Mouse (Mus musculus) thymus, postnatal 0 days (tissue): ENCODE data around the gene Ttc39b. TPM values are rescaled to one million over a fixed set of nuclear protein-coding genes. Genes with fewer than 3 reads are reported as not detected.

Source experiments
- DNase-seq: peaks from one replicate; pipeline ENCODE4 v3.0.0-alpha.2; 2015; ENCODE audit warnings: low spot score
- polyA plus RNA-seq: library from polyadenylated mRNA; unstranded; fragments of >200 nt; fragmentation: Nextera tagmentation; extraction: Ambion mirVana; gene quantifications from 2 replicates; pipeline ENCODE4 v1.2.1, GENCODE M21; 2015

Gene Ttc39b
- 2.4 and 2.6 TPM in 2 replicates for polyA plus RNA-seq

DNA sequence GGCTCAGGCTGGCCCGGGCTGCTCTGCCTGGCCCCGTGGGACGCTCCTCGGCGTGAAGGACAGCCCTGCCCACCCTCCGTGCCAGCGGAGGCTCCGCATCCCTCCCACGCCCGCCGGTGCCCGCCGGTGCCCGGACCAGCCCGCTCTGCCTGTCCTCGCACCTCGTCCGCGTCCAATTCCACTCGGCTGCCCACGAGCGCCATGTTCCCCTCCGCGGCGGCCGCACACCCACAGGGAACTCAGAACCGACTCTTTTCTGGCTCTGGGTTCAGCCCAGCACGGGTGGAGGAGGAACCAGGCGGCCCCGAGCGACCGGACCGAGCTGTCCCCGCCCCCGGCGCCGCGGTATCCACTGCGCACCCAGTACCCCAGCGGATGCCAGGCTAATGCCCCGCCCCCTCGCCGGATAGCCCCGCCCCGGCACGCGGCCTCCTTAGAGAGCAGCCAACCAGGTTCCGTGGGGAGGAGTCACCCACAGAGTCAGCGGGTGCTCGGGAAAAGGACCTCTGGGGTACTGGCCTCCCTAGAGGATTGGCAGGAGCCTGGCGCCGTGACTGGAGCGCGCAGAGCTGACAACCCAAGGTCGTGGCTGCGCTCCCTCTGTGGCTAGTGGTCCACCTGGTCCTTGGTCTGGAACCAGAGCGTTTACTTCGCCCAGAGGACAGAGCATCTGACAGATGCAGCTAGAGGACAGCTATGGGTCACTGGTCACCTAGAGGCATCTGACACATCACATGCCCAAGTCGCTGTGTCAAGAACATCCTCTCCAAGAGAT lies at the start of gene Ttc39b:
Gene Ttc39b, minus strand, starts transcription at position 346 of the 775 bp plus-strand sequence.
- peak; percentile 81 for DNase-seq

DNA sequence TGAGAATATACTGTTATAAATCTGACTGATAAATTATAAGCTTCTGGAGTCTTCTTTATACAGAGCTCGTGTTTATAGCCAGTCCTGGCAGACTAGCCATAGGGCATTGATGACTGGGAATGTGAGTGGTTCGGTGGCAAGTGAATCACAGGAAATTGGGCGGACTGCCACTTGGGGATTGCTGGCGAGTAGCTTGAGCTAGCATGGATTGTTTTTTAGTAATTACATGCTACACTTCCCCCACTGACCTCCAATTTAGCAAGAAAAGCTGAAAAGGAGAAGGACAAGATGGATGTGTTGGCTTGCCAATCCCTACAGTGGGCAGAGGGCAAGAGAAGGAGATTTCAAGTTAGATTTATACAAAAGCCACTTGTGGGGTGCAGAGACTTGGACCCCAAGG lies 49.3 kb upstream of the Ttc39b start:
- no peak for DNase-seq

DNA sequence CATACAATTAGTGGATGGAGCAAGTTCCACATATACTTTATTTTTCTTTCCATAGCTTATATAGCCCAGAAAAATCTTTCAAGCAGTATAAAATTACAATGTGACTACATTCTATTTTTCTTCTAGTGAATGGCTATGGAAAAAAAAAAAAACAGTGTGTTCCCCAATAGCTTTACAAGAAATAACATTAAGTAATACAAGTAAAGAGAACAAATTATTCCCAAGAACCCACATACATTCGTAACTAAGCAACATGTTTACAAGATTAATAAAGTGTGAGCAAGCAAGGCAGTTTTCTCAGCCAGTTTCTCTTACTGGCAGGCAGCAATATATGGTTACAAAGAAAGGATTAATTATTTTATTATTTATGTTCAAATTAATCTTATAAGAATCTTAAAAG lies 33.7 kb upstream of the Ttc39b start:
- DNase-seq: no peak

DNA sequence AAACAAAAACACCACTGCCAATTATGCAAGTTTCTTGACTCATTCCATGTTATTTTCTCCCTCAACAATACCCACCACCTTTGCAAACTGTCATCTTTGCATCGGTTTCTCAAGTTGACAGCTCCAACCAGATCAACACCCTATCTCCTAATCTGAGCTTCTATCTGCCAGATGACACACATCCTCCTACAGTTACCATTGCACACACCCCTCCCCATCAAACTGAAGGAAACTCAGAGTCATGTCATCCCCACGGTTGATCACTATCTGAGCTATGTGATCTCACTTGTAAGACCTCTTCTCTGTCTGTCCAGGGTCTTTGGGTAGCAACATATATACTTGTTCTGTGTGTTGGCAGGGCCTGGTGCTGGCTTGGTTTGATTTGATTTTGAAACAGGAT lies 30.7 kb upstream of the Ttc39b start:
- peak; percentile 12 for DNase-seq

DNA sequence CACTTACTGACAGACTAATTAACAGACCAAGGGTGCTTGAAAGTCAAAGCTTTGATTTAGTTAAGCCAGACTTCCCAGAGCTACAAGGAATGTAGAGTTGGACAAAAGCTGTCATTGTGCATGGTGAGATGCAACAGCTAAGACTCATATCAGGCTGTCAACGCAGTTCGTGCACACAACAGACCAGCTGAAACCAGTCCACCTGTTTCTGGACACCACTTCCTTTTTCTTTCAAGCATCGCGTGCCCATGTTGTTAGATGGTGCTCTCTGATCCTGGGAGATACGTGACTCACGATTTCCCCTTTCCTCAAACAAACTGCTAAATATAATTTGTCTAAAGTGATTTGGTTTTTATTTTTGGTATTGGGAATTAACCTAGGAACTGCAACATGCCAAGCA lies 29.9 kb upstream of the Ttc39b start:
- DNase-seq: peak; percentile 3

DNA sequence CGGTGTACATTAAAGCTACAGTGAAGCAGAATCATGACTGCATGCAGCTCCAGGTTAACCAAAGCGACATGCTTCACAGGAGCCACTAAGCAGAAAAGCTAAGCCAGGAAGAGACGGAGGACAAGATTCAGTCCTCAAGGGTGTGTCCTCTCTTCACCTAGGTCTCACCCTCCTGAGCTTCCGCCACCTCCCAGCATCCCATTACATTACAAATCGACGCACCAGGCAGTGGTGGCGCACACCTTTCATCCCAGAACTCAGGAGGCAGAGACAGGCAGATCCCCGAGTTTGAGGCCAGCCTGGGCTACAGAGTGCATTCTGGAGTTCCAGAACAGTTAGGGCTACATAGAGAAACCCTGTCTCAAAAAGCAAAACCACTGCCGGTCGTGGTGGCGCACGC lies 29.2 kb upstream of the Ttc39b start:
- no peak for DNase-seq

DNA sequence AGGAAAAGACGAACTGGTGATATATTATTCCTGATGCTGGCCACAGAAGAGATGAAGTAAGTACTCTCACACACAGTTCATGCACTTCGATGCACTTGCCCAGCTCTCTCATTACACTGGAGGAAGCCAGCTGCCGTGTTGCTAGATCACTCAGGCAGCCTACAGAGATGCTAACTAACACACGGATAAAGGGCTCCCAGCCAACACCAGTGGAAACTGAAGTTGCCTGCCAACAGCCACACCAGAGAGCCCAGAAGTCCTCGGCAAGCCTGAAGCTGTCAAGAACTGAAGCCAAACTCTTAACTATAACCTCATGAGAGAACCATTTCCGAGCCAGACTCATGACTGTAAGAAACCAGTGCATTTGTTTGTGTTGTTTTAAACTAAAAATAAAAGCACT lies 26.7 kb upstream of the Ttc39b start:
- no peak for DNase-seq

DNA sequence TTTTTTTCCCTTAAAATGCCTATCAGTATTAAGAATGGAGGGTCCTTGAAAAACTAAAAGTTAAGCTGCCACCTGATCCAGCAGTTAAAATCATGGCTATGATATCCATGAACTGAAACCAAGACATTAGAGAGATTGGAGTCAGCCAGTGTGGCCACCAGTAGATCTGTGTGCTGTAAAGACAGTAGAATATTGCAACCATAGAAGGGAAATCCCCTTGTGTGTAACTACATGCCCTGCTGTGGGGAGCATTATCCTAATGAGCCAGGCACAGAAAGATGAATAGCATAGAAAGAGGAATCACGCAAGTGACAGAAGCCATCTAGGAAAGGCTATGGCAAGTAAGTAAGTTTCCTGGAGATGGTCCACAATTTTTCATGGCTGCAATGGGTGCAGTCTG lies 24.9 kb upstream of the Ttc39b start:
- DNase-seq: no peak

DNA sequence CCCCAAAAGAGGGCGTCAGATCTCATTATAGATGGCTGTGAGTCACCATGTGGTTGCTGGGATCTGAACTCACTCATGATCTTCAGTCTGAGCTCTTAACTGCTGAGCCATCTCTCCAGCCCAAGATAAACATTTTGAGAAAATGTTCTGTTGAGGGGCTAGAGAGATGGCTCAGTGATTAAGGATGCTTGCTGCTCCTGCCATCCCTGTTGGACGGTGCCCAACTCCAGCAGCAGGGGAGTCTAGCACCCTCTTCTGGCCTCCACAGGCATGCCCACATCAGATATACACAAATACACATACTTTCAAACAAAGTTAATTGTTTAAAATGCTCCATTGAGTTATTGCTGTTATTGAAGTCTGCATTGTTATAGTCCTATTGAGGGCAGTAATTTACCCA lies 19.8 kb upstream of the Ttc39b start:
- DNase-seq: no peak

DNA sequence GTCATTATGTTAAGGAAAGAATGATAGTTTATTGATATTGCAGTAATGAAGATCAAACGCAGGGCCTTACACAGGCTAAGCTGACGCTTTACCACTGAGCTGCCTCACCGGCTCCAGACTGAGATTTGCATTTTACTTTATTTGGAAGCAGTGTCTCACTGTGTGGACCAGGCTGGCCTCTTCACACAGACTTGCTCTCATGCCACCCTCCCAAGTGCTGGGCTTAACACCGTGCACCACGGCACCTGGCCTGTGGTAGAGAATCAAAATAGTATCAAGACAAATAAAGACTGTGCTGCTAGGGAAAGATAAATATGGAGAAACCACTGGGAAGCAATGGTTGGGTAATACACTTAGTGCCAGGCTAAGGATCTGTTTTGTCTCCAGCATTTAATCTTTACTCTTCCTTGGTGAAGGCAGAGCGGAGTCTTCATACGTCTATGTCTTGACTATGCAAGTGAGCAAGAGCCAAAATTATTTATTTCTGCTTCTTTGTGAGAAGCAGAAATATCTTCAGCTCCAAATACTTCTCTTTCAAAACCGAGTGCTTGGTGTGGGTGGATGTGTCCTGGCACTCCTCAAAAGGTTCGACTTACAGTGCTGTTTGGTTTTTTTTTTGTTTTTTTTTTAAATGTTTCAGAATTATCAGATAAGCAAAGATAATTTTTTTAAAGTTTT lies 19.2 kb upstream of the Ttc39b start:
- DNase-seq: no peak

DNA sequence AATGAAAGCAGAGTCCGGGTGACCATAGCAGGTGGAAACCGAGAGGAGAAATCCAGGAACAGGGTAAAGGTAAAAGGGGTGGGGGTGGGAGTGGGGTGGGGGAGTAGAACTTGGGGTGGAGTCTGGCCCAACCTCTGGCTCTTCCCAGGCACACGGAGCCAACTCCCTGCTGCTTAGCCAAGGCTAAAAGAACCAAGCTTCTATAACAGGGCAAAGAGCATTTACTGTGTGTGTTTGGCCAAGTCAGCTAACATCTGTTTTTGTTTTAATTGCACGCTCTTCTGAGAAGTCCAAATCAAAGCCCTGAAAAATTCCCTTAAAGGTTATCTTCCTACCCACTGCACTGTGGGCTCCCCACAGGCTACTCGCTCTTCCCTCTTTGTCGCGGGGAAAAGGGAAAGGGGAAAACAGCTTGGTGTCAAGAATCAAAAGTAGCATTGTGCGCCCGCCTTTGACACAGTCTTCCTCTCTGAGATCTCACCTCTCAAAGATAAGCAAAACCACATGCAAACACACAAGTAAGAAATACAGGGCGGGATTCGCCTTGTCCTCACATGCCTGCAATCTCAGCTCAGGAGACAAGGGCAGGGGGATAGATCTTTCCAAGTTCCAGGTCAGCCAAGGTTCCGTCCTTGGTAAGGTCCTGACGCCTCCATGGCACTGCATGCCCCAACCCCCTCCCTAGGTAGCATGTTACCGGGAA lies 18.4 kb upstream of the Ttc39b start:
- no peak for DNase-seq

DNA sequence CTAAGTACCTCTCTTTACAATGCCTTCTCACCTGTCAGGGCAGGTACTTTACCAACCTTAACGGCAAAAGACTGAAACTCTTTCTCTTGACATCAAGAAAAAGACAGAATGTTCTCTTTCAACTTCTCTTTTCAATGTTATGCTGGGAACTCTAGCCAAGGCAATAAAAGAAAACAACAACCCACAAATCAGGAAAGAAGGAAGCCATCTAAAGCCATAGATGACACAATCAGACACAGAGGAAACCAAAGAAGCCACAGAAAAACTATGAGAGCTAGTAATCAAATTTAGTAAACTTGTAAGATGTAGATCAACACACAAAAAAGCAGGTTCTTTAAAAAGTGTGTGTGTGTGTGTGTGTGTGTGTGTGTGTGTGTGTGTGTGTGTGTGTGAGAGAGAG lies 15.3 kb upstream of the Ttc39b start:
- no peak for DNase-seq

DNA sequence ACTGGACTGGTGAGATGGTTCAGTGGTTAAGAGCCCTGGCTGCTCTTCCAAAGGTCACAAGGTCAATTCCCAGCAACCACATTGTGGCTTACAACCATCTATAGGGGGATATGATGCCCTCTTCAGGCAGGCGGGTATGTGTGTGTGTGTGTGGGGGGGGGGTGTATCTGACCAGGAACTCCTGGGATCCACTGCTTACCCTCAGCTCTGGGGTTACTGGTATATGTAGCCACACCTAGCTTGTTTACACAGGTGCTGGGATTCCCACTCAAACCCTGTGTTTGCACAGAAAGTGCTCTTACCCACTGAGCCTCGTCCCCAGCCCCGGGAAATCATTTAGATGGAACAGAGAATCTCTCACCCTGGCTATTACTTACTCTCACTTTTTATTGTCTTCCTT lies 13.7 kb upstream of the Ttc39b start:
- no peak for DNase-seq

DNA sequence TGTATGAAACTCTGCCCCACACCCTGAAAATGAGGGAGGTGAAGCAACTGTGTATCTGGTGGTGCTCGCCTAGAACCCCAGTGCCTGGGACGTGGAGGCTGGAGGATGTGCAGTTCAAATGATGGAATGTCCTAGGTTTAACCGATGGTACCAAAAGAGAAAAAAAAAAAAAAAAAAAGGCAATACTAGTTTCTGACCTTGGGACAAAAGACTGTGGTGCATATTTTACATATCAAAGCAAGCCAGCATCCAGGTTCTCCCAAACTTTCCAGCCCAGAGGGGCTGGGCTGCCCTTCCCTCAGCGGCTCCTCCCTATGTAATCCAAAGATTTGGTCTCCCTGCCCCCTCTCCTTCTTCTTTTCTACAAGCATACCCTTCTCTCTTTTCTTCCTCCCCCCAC lies 6.3 kb upstream of the Ttc39b start:
- DNase-seq: no peak

DNA sequence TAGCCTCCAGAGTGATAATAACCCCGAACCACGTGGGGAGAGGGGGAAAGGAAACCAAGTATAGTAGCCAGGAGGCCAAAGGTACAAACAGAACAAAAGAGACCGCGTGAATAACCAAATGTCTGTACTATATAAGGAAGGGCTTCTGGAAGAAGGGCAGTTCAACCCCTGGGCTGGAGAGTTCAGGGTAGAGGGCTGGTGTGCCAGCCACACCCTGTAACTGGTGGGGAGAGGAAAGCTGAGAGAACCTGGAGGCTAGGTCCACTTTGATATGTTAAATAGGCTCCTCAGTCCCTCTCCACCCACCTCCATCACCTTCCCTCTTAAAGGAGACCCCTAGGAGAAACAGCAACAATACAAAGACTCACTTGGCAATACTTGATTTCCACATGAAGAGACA lies 5.6 kb upstream of the Ttc39b start:
- no peak for DNase-seq

DNA sequence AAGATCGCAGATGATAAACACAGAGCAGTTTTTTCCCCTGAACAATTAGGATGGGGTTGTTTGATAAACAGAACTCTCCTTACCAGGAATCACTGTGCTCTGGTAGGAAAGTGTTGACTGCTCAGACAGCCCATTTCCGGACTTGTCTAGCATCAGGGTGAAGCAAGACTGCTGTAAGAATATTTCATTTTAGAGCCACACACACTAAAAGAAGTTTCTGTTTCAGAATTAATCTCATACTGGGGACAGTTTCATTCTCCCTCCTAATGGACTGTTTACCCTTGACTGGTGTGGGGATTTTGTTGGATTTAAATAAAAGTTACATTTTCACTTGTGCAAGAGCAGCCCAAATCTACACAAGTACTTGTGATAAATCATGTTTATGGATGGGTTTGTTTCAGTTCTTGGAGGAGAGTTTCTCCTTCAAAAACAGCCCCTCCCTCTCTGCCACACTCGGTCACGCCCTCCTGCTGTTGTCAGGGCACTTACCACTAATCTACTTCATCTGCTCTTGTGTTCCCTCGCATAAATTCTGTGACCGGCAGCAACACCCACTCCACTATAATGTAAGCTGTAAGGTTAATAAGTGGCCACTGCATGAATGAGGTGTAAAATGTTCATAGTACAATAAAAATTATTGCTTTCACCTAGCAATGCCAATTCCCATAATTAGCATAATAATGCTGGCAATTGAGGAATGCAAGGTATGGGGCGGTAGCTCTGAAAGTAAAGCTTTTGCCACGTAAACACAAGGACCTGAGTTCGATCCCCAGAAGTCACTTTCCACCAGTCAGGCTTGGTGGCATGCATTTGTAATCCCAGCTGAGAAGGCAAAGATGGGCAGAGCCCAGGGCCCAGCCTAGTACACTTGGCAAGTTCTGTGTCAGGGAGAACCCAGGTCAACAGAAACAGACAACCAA lies 4.2 kb upstream of the Ttc39b start:
- no peak for DNase-seq

DNA sequence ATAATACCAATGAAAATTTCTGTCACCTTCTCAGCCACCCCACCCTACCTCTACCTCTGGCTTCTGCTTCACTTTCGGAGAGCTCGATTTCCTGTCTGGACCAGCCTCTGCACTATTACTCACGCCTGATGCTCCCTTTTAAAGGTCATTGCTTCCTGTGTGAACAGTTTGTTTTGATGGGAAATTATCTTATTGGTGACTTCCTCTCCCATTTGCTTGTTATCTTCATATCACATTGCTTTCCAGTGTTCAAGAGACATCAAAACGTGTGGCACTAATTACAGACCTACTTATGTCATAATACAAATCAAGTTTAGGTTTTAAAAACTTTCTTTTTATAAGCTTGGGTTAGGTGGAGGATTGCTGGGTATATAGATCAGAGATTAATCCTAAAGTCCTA lies 3.5 kb upstream of the Ttc39b start:
- DNase-seq: no peak

DNA sequence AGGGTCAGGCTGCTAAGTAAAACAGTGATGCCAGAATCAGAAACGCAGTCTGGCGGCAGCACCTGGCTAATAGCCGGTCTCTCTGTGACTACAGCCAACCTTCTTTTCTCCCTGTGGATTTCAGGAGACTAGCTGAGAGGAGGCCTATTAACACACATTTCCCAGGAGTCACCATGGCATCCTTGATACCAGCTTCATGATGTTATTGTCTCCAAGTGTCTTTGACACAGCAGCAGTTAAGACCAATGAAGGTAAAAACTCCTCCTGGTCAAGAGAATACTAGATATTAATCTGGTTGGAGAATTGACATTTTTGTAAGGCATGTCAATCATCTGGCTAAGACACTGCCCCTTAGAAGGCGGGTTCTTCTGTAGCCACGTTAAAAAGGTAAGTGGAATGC lies 1.3 kb upstream of the Ttc39b start:
- DNase-seq: no peak

DNA sequence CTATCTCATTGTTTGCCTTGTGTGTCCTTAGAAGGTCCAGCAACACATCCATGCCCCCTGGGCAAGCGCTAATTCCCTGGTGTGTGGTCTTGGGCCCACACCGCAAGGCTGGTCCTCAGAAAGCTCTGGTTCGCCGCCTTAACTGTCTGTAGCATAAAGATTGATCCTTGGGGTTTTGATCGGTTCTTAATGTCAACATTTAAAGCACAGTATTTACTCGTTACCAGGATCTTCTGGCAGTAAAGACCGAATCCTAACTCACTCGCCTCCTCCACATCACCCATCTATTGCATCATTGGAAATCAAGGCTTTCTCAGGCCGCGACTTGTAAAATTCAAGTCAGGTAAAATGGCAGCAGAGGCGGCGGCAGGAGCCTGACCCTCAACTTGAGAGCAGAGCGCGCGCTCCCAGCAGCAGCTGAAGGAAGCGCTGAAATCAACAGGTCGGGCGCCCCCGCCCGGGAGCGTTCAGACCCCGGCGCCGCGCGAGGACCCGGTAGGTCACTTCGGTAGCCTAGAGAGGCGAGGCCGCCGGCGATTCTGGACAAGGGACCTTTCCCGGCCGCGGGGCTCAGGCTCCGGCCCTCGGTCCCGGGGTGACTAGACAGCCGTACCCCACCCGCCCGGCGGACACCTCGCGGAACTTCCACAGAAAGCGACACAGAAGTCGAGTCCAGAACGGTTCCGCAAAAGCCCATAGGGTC lies 703 bp downstream of the Ttc39b start:
- peak; percentile 43 for DNase-seq

DNA sequence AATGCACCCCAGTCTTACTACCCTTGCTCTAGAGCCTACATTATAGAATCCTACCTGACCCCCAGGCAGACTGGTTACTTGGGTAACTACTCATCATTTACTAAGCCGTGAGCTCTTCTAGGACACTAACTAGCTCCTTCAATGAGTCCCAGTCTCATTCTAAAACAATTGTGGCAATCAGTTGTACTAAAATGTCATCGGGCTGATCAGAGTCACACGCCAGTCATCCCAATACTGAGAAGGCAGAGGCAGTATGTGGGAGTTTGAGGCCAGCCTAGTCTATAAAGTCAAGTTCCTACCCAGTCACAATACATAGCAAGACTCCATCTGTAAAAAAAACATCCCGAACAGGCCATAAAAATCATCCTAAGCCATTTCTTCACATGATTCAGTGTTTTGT lies 4.3 kb downstream of the Ttc39b start:
- no peak for DNase-seq

DNA sequence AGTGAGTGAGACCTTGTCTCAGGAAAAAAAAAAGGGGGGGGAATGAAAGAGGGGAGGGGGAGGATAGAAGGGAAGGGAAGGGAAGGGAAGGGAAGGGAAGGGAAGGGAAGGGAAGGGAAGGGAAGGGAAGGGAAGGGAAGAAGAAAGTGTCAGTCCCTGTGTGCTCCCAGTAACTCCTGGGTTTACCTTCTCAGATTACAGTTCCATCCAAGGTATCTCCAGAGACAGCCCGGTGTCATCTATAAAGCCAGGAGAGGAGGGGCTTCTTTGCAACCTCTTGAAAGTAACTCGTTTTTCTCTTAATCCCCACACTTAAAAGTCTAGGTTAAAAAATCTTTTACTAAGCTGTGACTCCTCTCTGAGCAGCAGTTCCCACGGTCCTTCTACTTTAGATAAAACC lies 5.3 kb downstream of the Ttc39b start:
- DNase-seq: no peak
